Mouse (Mus musculus) hindbrain, embryonic 11.5 days (tissue): ENCODE results near the gene Pum2. TPM values are rescaled to one million over a fixed set of nuclear protein-coding genes. Genes with fewer than 3 reads are reported as not detected.
"Not testable (repeated sequence)": the region's sequence is repeated elsewhere in the genome, so short reads cannot be mapped to it uniquely, and the experiment has no call there.

Experiments used
- ATAC-seq: fragments of 200-750 bp; cut with Nextera tagmentation; 2 replicates; pipeline ENCODE4 v1.8.0; 2017; ENCODE audit warnings: mild to moderate bottlenecking, moderate TSS enrichment, moderate library complexity; ENCODE audit not compliant: low FRiP score
- DNase-seq: peaks from one replicate; pipeline ENCODE4 v3.0.0-alpha.2; 2015; ENCODE audit warnings: low spot score
- H3K27ac ChIP-seq: fragments of 300-500 bp; sonication (generic); 2 replicates; pipeline ENCODE4 v1.5.1; 2014; ENCODE audit warnings: mild to moderate bottlenecking, low read depth, low read length
- H3K27me3 ChIP-seq: fragments of 300-500 bp; sonication (generic); 2 replicates; pipeline ENCODE4 v1.6.1; 2014; ENCODE audit warnings: mild to moderate bottlenecking, low read length, moderate library complexity, mixed read lengths; ENCODE audit not compliant: control insufficient read depth, insufficient read depth
- H3K36me3 ChIP-seq: fragments of 300-500 bp; sonication (generic); 2 replicates; pipeline ENCODE4 v1.6.1; 2014; ENCODE audit warnings: mild to moderate bottlenecking, low read length, moderate library complexity, mixed read lengths; ENCODE audit not compliant: control insufficient read depth, insufficient read depth
- H3K4me1 ChIP-seq: fragments of 300-500 bp; sonication (generic); replicated peaks from 2 replicates; pipeline ENCODE4 v1.6.1; 2014; ENCODE audit warnings: low read length, mixed read lengths; ENCODE audit not compliant: control insufficient read depth, insufficient read depth
- H3K4me2 ChIP-seq: fragments of 300-500 bp; sonication (generic); replicated peaks from 2 replicates; pipeline ENCODE4 v1.6.1; 2014; ENCODE audit warnings: mild to moderate bottlenecking, low read depth, low read length
- H3K4me3 ChIP-seq: fragments of 300-500 bp; sonication (generic); 2 replicates; pipeline ENCODE4 v1.5.1; 2014; ENCODE audit warnings: low read depth, low read length
- H3K9ac ChIP-seq: fragments of 300-500 bp; sonication (generic); 2 replicates; pipeline ENCODE4 v1.6.1; 2014; ENCODE audit warnings: low read depth, low read length
- H3K9me3 ChIP-seq: fragments of 300-500 bp; sonication (generic); 2 replicates; pipeline ENCODE4 v1.6.1; 2016; ENCODE audit warnings: low read length; ENCODE audit not compliant: control insufficient read depth
- WGBS: fragments of 180-500 bp; shearing (Covaris S2); extraction: QIAGEN DNeasy Blood & Tissue Kit; methylation state at CpG from one replicate; pipeline ENCODE4 v1.1.7; 2014; 5-methylcytosine and 5-hydroxymethylcytosine counted together
- polyA plus RNA-seq: library from polyadenylated mRNA; unstranded; fragments of >200 nt; fragmentation: Nextera tagmentation; extraction: Ambion mirVana; gene quantifications from 2 replicates; pipeline ENCODE4 v1.2.1, GENCODE M21; 2014

Gene Pum2
- polyA plus RNA-seq, 1 experiment from 2014 or later = 68.2 TPM

DNA sequence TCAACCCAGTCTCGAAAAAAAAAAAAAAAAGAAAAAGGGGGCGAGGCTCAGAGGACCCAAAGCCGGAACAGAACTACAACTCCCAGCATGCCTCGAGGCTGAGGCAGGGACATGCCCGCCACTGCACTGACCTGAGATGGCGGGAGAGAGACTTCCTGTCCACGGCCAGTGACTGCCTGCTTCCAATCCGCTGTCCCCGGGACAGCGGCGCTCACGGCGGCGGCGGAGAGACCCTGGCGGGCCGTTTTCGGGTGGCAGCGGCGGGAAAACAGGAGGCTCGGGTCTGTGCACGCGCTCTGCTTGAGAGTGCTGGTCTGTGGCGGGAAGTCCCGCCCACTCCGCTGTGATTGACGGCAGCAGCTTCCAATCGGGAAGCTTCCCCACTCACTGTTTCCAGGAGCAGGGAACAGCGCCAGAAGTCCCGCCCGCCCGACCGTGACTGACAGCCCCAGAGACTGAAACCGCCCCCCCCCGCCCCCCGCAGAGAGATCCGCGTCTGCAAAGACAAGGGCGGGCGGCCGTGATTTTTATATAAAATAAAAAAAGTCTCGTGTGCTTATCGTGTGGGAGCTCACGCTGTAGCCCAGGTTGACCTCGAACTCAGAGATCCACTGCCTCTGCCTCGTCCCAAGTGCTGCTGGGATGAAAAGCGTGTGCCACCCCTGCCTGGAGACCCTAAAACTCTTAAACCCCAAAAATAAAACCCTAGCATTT is 33.1 kb upstream of the Pum2 start:
- ATAC-seq (peak; percentile 99), DNase-seq (peak; percentile 98)
- Histone ChIP-seq H3K4me1 (no peaks in the 10 kb centered on the region), H3K36me3 (no peaks in the 10 kb centered on the region), H3K27ac (peak overlapping the region; percentile 86), H3K9ac (peak overlapping the region; percentile 95), H3K4me3 (peak overlapping the region; percentile 81), H3K9me3 (no peaks in the 10 kb centered on the region), H3K27me3 (no peaks in the 10 kb centered on the region), H3K4me2 (peak overlapping the region; percentile 46)
- WGBS = under 1% methylated on average over 47 of the region's 47 CpGs

DNA sequence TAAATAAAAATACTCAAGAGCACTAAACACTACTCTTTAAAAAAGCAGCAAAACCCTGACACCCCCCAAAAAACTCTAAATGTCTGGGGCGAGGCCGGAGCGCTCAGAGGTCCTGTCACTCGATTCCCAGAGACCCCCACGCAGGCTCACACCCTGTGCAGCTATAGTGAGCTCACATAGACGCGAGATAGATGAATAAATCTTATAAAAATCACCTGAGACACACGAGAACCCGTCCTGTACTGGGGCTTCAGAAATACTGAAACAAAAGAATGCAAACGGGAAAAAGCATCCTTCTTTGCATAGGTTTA is 32.6 kb upstream of the Pum2 start:
- peak; percentile 76 for ATAC-seq
- Histone ChIP-seq H3K9me3 (no peaks in the 10 kb centered on the region), H3K36me3 (no peaks in the 10 kb centered on the region), H3K4me3 (peak overlapping the region; percentile 81), H3K9ac (peak overlapping the region; percentile 95), H3K27ac (0 out of 2 replicates have a peak overlapping the region, but pooled peaks have one; percentile 86), H3K4me2 (peak overlapping the region; percentile 46), H3K27me3 (no peaks in the 10 kb centered on the region), H3K4me1 (no peaks in the 10 kb centered on the region)
- peak; percentile 54 for DNase-seq
- 6% methylated on average over 10 of the region's 10 CpGs for WGBS

DNA sequence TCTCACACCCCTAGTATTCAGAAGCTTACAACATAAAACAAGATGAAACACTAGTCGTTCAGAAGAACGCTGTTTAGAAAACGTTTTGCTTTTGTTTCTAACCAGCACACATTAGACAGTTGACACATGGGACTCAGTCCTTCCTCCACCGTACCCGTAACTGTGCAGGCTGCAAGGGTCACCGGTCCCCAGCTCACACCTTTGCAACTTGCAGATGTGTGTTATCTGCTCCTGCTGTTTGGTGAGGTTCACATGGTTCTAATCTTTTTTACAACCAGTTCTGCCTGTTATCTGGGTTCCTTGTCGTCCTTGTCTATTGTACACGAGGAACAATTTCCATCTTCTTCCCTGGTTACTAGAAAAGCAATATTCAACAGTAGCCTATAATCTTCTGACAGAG is 25.7 kb upstream of the Pum2 start:
- H3K4me2 ChIP-seq, DNase-seq, H3K4me3 ChIP-seq, H3K4me1 ChIP-seq, ATAC-seq, H3K9me3 ChIP-seq, H3K36me3 ChIP-seq, H3K27me3 ChIP-seq, H3K27ac ChIP-seq, H3K9ac ChIP-seq: not testable (repeated sequence)
- WGBS = 72% methylated on average over 8 of the region's 8 CpGs

DNA sequence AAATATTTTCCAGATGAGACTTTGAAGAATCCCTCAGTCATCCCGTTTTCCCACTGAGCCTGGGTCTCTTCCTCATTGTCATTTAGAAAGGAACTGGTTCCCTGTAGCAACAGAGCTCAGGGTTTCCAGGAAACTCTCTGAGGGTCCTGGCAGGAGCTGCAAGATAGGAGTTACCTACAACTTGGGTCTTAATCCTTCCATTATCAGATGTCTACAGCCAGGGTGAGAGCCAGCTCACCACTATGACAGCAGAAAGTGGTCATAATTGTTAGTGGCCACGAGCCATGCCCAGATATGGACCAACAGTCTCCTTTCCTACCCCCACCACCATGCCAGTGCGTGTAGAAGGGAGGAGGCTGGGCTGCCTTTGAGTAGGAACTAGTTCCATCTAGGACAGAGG is 23.9 kb upstream of the Pum2 start:
- H3K9ac ChIP-seq, H3K4me3 ChIP-seq, H3K9me3 ChIP-seq, H3K4me2 ChIP-seq, H3K36me3 ChIP-seq, H3K4me1 ChIP-seq, H3K27ac ChIP-seq, ATAC-seq, DNase-seq, H3K27me3 ChIP-seq: not testable (repeated sequence)
- WGBS = 81% methylated on average over 3 of the region's 3 CpGs

DNA sequence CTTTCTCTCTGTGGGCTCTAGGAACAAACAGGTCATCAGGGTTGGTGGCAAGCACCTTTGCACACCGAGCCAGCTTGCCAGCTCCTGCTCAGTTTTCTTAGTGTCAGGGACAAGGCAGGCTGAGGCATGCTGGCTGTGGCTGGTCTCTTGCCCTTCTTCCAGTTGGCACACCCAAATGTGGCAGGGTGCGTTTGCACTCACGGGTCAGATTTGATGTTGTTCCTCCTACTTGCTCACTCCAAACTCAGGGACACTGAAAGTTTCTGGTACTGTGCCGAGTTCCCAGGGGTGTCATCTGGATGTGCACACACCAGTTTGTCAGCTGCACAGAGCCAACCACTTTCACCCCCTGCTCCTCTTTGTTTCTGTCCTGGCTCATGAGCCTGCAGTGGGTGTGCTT is 17.3 kb upstream of the Pum2 start:
- Histone ChIP-seq H3K4me2 (no peak overlapping the region), H3K27ac (no peak overlapping the region), H3K4me3 (no peak overlapping the region), H3K4me1 (no peaks in the 10 kb centered on the region), H3K9ac (no peak overlapping the region), H3K27me3 (no peaks in the 10 kb centered on the region), H3K36me3 (no peaks in the 10 kb centered on the region), H3K9me3 (no peaks in the 10 kb centered on the region)
- DNase-seq (no peak), ATAC-seq (no peak)
- 86% methylated on average over 4 of the region's 4 CpGs for WGBS

DNA sequence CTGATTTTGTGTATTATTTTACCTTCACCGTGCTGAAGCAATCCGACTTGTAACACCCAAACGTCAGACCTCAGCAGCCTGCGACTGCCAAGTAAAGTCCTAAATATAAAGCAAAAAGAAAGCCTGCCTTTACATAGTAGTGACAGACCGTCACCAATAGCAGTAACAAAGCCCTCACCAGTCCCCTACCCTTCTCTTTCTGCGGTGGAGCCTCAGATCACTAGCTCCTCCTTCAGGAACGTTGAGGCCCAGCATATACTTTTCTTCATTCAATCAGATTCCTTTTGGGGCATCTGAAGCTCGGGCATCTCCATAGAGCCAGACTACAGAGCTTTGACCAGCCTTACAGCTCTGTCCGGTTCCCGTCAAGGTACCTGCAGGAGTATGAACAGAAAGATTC is 16.8 kb upstream of the Pum2 start:
- ATAC-seq (no peak), DNase-seq (no peak)
- Histone ChIP-seq H3K9ac (no peak overlapping the region), H3K4me2 (no peak overlapping the region), H3K4me3 (no peak overlapping the region), H3K4me1 (no peaks in the 10 kb centered on the region), H3K27ac (no peak overlapping the region), H3K27me3 (no peaks in the 10 kb centered on the region), H3K9me3 (no peaks in the 10 kb centered on the region), H3K36me3 (no peaks in the 10 kb centered on the region)
- 67% methylated on average over 10 of the region's 10 CpGs for whole genome bisulfite sequencing

DNA sequence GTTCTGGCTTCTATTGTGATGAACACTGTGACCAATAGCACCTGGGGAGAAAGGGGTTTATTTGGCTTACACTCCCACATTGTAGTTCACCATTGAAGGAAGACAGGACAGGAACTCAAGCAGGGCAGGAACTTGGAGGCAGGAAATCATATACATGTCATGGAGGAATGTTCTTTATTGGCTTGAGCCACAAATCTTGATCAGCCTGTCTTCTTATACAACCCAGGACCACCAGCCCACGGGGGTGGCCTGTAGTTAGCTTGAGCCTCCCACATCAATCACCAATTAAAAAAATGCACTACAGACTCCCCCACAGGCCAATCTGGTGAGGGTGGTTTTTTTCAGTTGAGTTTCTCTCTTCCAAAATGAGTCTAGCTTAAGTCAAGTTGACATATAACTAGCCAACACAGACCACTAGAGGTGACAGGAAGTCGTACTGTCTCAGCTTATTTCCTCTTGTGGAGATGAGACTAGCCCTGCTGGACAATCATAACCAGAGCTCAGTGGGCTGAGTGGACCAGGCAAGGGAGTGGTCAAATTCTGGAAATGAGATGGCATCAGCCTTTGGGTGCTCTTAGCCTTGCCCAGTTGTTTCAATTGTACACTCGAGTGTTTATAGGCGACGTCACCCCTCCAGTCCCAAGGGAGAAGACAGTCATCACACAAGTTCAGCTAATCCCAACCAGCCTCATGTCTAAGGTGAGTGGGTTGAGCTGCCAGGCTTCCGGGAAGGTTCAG is 16.1 kb upstream of the Pum2 start:
- no peaks in the 10 kb centered on the region for H3K36me3 ChIP-seq
- H3K4me2 ChIP-seq = no peak overlapping the region
- no peaks in the 10 kb centered on the region for H3K9me3 ChIP-seq
- H3K4me3 ChIP-seq = no peak overlapping the region
- H3K27ac ChIP-seq = no peak overlapping the region
- no peak overlapping the region for H3K9ac ChIP-seq
- WGBS = 90% methylated on average over 6 of the region's 6 CpGs
- H3K4me1 ChIP-seq = no peaks in the 10 kb centered on the region
- H3K27me3 ChIP-seq = no peaks in the 10 kb centered on the region
- ATAC-seq (no peak), DNase-seq (no peak)

DNA sequence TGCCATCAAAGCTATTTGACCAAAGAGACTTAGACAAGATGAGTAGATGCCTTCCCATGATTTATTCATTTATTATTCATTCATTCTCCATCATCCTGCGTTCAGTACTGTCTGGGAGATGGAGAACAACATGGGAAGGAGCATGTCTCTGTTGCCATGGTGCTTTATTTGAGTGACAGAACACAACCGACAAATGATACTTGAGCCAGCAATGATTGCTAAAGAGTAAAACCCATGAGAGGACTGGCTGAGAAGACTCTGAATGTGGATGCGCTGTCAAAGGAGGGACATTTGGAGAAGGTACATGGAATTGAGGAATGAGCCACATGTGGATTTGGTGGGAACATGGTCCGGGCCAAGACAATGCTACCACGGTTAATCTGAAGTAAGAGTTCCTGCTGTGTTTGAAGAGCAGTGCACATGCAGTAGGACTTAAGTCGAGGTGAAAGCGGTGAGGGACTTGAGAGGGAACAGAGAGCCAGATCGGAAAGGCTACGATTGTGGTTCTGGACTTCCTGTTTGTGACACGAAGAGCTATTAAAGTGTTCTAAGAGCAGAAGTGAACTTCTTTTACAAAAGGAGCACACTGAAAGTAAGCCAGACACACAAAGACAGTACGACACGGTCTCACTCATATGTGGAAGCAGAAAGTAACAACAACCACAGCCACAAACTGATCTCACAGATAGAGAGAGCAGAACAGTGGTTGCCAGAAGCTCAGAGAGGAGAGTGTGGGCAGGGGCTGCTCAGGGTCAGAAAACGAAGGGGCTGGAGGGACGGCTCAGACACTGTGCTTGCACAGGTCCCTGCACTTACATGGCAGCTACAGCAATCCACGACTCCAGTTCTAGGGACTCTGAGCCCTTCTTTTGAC is 14.3 kb upstream of the Pum2 start:
- H3K27me3 ChIP-seq = no peaks in the 10 kb centered on the region
- H3K9ac ChIP-seq = no peak overlapping the region
- no peaks in the 10 kb centered on the region for H3K36me3 ChIP-seq
- no peak overlapping the region for H3K4me2 ChIP-seq
- no peak overlapping the region for H3K27ac ChIP-seq
- DNase-seq (no peak), ATAC-seq (no peak)
- no peak overlapping the region for H3K4me3 ChIP-seq
- no peaks in the 10 kb centered on the region for H3K4me1 ChIP-seq
- H3K9me3 ChIP-seq = no peaks in the 10 kb centered on the region
- 89% methylated on average over 15 of the region's 15 CpGs for WGBS
